Mouse (Mus musculus) left cerebral cortex, postnatal 25 days (tissue): ENCODE measurements around the gene Actl6b. TPM values are rescaled to one million over a fixed set of nuclear protein-coding genes. Genes with fewer than 3 reads are reported as not detected.
A peak's percentile ranks its signal among the peaks of the same experiment; 100 is the strongest.

Experiments
- DNase-seq, 2 experiments: peaks; one replicate each; pipeline ENCODE4 v3.0.0; 2022; ENCODE audit warnings: low spot score in 2 of 2, mixed read lengths in 1 of 2
- intact Hi-C: fragments of 180-260 bp; cut with DNase I; formaldehyde crosslinking; loops from one replicate; pipeline ENCODE4 v1.15.1; 2025
- total RNA-seq, 2 experiments: library from RNA; stranded (reverse); gene quantifications; 2 replicates each; pipeline ENCODE4 v1.2.3; 2021

Actl6b gene
- total RNA-seq, 2 experiments from 2014 or later = 109 to 118 TPM

- no peak for DNase-seq
- intact Hi-C loops = no loop called here
These were observed 25.9 kb upstream of the Actl6b start for GRCm38 (mm10) chr5:137527413-137527812.

- intact Hi-C loops = no loop called here
- DNase-seq = no peak
These were observed 24.9 kb upstream of the Actl6b start for GRCm38 (mm10) chr5:137528247-137528968.

DNA sequence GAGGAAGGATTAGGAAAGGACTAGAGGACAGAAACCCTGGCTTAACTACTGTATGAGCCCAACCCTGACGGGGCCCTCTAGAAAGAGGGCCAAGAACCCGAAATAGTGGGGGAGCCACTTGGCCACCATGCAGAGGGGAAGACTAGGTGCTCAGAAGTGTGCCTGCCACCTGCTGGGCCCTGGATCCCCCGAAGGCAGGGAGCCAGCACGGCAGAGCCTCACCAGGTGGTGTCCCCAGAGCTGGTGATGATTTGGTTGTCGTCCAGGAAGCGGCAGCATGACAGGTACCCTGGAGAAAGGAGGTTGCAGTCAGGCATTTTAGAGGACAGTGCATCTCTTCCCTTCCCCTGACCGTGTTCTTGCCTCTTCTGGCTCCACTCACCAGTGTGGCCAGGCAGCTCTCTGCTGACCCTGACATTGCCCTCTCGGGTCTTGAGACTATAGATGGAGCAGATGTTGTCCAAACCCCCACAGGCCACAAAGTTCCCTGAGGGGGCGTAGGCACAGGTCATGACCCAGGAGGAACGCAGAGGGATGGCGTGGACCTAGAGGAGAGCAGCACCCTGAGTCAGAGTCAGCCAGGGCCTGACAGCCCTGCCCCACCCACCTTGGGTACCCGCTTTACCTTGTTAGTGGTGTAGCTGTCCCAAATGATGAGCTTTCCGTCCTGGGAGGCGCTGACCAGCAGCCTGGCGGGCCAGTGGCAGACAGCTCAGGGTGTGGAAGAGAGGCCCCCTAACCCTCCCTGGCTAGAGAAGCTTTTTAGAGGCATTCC lies 23.9 kb upstream of the Actl6b start:
- no peak for DNase-seq
- intact Hi-C loops = no loop called here

DNA sequence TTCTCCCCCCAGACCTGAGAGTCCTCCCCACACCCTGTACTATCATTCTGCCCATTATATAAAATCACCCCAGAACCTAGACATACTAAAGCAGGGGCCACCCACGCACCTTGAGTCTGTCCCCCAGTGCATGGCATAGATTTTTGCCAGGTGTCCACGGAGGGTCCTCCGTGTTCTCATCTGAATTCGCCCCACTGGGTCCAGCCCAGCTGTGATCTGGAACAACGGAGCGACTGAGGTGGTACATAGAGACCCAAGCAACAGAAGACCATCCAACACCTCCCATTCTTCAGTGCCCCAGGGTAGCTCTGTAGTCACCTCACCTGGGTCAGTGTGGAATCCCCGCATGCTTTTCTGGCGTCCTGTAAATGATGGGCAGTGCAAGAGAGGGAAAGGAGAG lies 23.2 kb upstream of the Actl6b start:
- peak in 1 of 2 experiments; percentile 33 for DNase-seq
- intact Hi-C loops = loop anchor here (5.0 to 10.0 kb wide), 2 partner anchors 227 to 495 kb away; no protein-coding TSS in a partner anchor

GRCm38 (mm10) chr5:137530588-137531413 lies 22.5 kb upstream of the Actl6b start:
- intact Hi-C loops = loop anchor here (5.0 to 10.0 kb wide), 2 partner anchors 226 to 496 kb away; no protein-coding TSS in a partner anchor
- peak; percentile 83 to 89 for DNase-seq

DNA sequence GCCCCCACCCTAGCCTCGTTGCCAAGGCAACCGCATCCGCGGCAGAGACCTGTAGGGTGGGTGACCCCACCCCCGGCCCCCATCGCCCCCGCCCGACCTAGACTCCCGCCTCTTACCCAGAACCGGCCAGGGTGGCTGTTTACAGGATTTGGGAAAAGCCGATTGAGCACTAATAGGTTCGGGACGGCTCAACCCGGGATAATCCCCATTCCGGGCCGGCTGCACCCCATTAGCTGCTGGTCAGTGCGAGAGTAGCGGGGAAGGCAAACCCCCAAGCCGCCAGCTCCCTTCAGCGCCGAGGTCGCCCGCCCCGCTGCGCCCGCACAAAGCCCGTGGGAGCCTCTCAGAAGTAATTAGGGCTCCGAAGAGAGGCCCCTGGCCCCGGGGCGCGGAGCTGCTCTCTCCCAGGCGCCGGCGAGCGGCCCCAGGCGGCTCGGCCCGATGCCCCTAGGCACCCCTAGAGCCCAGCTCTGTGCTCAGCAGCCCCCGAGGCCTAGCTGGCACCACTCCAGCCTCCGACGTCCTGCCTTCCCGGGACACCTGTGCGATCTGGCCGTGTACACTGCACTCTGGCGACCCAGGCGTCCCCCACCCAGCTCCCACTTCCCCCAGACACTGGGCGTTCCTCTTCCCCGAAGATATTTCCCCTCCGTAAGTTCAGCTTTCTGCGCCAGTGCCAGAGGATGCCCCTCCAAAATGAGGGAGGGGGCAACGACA lies 21.7 kb upstream of the Actl6b start:
- intact Hi-C loops = loop anchor here (2.0 to 10.0 kb wide), 4 partner anchors 21 to 497 kb away; partner anchors contain the start of gene Mospd3
- DNase-seq = peak; percentile 48 to 56

GRCm38 (mm10) chr5:137532131-137532807 lies 21.0 kb upstream of the Actl6b start:
- DNase-seq = peak in 1 of 2 experiments; percentile 42
- intact Hi-C loops = loop anchor here (2.0 to 10.0 kb wide), 4 partner anchors 21 to 497 kb away; partner anchors contain the start of gene Mospd3

DNA sequence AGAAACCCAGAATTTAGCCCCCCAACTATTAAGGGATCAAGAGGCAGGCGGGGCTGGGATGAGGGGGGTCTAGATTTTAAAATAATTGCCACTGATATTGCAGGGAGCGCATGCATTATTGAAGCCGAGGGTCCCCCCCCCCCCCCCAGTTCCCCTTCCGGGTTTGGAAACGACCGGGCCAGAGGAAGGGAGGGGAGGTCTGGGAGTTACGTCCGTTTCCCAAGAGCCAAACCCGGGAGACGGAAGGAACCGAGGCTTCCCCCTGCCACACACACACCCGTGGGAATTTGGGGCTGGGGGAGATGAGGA lies 20.6 kb upstream of the Actl6b start:
- no peak for DNase-seq
- intact Hi-C loops = loop anchor here (1.0 to 10.0 kb wide), 7 partner anchors 21 to 498 kb away; partner anchors contain the start of genes Actl6b, Fbxo24, Gm20605 and Lrch4

GRCm38 (mm10) chr5:137533117-137533827 lies 20.0 kb upstream of the Actl6b start, which contains the start of the genes Epo and Gnb2:
Gene Epo (minus strand): TSS chr5:137533242.
Gene Gnb2 (minus strand): TSS chr5:137533510.
- peak; percentile 98 for DNase-seq
- intact Hi-C loops = loop anchor here (1.0 to 10.0 kb wide), 7 partner anchors 20 to 498 kb away; partner anchors contain the start of genes Actl6b, Fbxo24, Gm20605 and Lrch4

DNA sequence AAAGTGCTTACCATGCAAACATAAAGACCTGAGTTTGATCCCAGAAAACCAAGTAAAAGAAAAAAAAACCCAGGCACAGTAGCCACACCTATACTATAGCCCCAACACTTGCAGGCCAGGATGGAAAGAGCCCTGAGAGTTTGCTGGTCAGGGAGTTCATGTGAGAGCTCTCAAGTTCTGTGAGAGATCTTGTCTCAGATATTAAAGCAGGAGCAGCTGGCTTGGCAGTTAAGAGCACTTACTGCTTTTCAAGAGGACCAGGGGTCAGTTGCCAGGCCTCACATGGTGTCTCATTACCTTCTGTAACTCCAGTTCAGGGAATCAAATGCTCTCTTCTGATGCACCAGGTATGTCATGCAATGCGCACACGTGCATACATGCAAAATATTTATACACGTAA lies 18.6 kb upstream of the Actl6b start:
- intact Hi-C loops = loop anchor here (5.0 to 10.0 kb wide), 2 partner anchors 223 to 500 kb away; no protein-coding TSS in a partner anchor
- DNase-seq = no peak

- DNase-seq = no peak
- intact Hi-C loops = loop anchor here (10.0 kb wide), 1 partner anchor 501 kb away; no protein-coding TSS in a partner anchor
These were observed 18.0 kb upstream of the Actl6b start for GRCm38 (mm10) chr5:137535318-137535717.

GRCm38 (mm10) chr5:137537461-137537860 lies 15.9 kb upstream of the Actl6b start:
- no peak for DNase-seq
- intact Hi-C loops = loop anchor here (10.0 kb wide), 1 partner anchor 503 kb away; no protein-coding TSS in a partner anchor

DNA sequence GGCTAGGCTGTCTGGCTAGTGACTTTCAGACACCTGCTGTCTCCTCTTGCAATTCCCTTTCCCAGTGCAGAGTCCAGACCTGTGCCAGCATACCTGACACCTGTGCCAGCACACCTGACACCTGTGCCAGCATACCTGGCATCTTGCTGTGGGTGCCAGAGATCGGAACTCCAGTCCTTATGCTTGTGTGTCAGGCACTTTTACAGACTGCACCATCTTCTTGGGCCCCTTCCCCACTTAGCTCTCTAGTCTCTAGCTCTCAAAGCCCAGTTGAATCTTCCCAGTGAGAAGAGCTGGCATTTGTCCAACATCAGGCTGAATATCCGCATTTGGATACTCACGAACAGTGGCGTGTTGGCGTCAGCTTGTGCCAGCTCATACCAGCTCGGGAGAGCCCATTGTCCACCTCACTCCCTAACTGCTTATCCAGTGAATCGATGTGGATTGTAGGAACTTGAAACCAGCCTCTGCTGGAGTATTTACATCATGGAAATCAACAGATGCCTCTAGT lies 14.0 kb upstream of the Actl6b start:
- intact Hi-C loops = loop anchor here (10.0 kb wide), 1 partner anchor 505 kb away; no protein-coding TSS in a partner anchor
- peak; percentile 55 to 74 for DNase-seq

DNA sequence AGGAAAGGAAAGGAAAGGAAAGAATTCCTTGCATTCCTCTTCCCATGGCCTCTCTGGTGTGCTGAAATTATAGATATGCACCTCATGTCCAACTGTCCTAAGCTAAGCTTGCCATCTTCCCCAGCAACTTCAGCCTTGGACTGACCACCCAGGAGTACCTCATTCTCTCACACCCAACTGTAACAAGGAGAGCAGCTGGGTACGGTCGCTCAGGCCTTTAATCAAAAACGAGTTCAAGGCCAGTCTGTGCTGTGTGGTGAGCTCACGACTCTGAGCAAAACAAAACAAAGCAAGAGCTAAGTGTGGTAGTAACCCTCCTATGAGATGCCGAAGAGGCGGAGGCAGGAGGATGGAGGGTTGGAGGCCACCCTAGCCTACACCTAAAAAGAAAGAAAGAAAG lies 12.3 kb upstream of the Actl6b start:
- intact Hi-C loops = no loop called here
- DNase-seq = no peak

DNA sequence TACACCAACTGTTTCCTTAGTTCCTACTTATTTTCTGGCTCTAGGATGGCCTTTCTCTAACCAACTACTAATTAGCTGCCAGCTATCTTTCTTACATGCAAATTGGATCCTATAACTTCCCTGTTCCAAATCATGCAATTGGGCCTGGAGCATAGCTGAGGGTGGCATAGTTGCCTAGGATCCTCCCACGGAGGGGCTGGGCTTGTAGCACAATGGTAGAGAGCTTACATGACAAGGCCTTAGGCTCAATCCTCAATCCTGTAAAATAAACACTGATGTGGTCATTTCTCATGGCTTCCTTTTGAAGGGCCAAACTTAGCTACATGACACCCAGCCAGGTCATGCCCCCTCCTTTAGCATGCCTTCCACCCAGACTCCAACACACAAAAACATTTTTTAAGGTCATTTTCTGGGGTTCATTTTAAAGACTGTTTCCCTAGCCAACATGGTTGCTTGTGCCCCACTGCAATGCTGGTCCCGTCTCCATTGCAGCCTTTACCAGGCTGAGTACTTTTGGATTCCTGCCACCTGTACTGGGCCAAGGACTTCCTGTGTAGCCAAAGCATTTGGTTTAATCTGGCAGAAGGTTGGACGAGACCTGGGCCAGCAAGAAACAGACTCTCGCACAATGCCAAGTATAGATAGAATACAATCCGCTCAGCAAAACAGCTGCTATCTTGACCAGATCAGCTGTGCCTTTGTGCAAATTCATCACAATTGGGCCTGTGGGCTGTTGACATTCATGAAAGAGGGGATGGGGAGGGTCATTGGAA lies 11.4 kb upstream of the Actl6b start:
- DNase-seq = no peak
- intact Hi-C loops = no loop called here

- intact Hi-C loops = no loop called here
- no peak for DNase-seq
These were observed 8.4 kb upstream of the Actl6b start for GRCm38 (mm10) chr5:137544926-137545325.

GRCm38 (mm10) chr5:137545596-137545995 lies 7.7 kb upstream of the Actl6b start:
- intact Hi-C loops = no loop called here
- no peak for DNase-seq
